ENCODE assay signal across 14 mouse cellular contexts in genomic region chr3:127745911-127746640, GRCm38 (mm10). TPM values are rescaled to one million over a fixed set of nuclear protein-coding genes. Genes with fewer than 3 reads are reported as not detected.
A peak's percentile ranks its signal among the peaks of the same experiment; 100 is the strongest.
DNase-seq lines count a peak whose midpoint lies in the region; ATAC-seq lines count a peak whose summit lies in the region.
"Had no signal": no experiment of that assay in that cellular context is flagged by ENCODE, and none has a peak within 500 bp of the region (broad histone marks: within the 10 kb centered on the region; RNA-seq: fewer than 3 reads in every experiment).

No protein-coding gene starts in this region.

- WGBS in embryonic facial prominence, embryonic 14.5 days = 12% methylated on average over 16 of the region's 16 CpGs
- 10% methylated on average over 16 of the region's 16 CpGs for WGBS in hindbrain, embryonic 13.5 days
- WGBS in neural tube, embryonic 11.5 days = 11% methylated on average over 16 of the region's 16 CpGs

- no peak overlapping the region for H3K9ac ChIP-seq in embryonic facial prominence, embryonic 14.5 days (ENCODE audit: low read depth, low read length)
- H3K9ac ChIP-seq in hindbrain, embryonic 13.5 days = no peak overlapping the region
- H3K9ac ChIP-seq in neural tube, embryonic 11.5 days (ENCODE audit: low read length) = no peak overlapping the region
- H3K9ac ChIP-seq: liver, embryonic 14.5 days had no signal

- H3K9me3 ChIP-seq in embryonic facial prominence, embryonic 14.5 days (ENCODE audit: control insufficient read depth, low read length) = peaks cover 7% of the 10 kb centered on the region; the same call in 1 of the 2 replicates
- no peaks in the 10 kb centered on the region for H3K9me3 ChIP-seq in hindbrain, embryonic 13.5 days
- H3K9me3 ChIP-seq in neural tube, embryonic 11.5 days (ENCODE audit: control insufficient read depth, low read length) = no peaks in the 10 kb centered on the region

- no peak overlapping the region for H3K27ac ChIP-seq in embryonic facial prominence, embryonic 14.5 days (replicated peaks; ENCODE audit: low read depth, low read length)
- H3K27ac ChIP-seq in hindbrain, embryonic 13.5 days = 0 out of 2 replicates have a peak overlapping the region, but pooled peaks have one; percentile 2
- peak overlapping the region; percentile 49; the same call in 1 of the 2 replicates for H3K27ac ChIP-seq in neural tube, embryonic 11.5 days (ENCODE audit: low read depth, low read length)
- H3K27ac ChIP-seq: heart, embryonic 10.5 days; liver, embryonic 14.5 days had no signal

- H3K27me3 ChIP-seq in embryonic facial prominence, embryonic 14.5 days (replicated peaks; ENCODE audit: control insufficient read depth, insufficient read depth, low read length) = peaks cover 39% of the 10 kb centered on the region
- H3K27me3 ChIP-seq in hindbrain, embryonic 13.5 days = peaks cover 17% of the 10 kb centered on the region
- H3K27me3 ChIP-seq in neural tube, embryonic 11.5 days (ENCODE audit: control insufficient read depth, insufficient read depth, low read length) = peaks cover 10% of the 10 kb centered on the region

- H3K4me3 ChIP-seq in embryonic facial prominence, embryonic 14.5 days (ENCODE audit: low read depth, low read length) = no peak overlapping the region
- H3K4me3 ChIP-seq in hindbrain, embryonic 13.5 days = no peak overlapping the region
- no peak overlapping the region for H3K4me3 ChIP-seq in neural tube, embryonic 11.5 days (ENCODE audit: low read depth, low read length)
- H3K4me3 ChIP-seq: heart, embryonic 10.5 days; myocyte had no signal

- peak; percentile 53 for DNase-seq in embryo, embryonic 11 days
- DNase-seq in embryonic facial prominence, embryonic 14.5 days (ENCODE audit: low spot score) = no peak
- DNase-seq in neural tube, embryonic 11.5 days (ENCODE audit: low spot score) = peak; percentile 35
- DNase-seq in thymus, postnatal 10 days (ENCODE audit: low spot score in 2 of 2) = no peak
- no peak for DNase-seq in layer of hippocampus, adult 11-12 months (ENCODE audit: low spot score)
- no peak for DNase-seq in frontal cortex, postnatal 36 days (ENCODE audit: low spot score in 2 of 2)
- DNase-seq: kidney, postnatal 14 days; right cerebral cortex, postnatal 14 days; thymus, postnatal 4 days had no signal

- ATAC-seq in embryonic facial prominence, embryonic 14.5 days (ENCODE audit: low read depth) = peak; percentile 30
- 0 out of 2 replicates have a peak, but pooled peaks have one; percentile 25 for ATAC-seq in hindbrain, embryonic 13.5 days (ENCODE audit: low FRiP score)
- ATAC-seq in neural tube, embryonic 11.5 days (ENCODE audit: insufficient read depth, low FRiP score, low TSS enrichment) = peak; percentile 30
- ATAC-seq: inflammation-experienced regulatory T-cells, adult 6 months had no signal

- no peak overlapping the region for H3K4me2 ChIP-seq in embryonic facial prominence, embryonic 14.5 days (ENCODE audit: low read depth, low read length)
- H3K4me2 ChIP-seq in hindbrain, embryonic 13.5 days = no peak overlapping the region
- H3K4me2 ChIP-seq in neural tube, embryonic 11.5 days (ENCODE audit: low read depth) = no peak overlapping the region

- H3K36me3 ChIP-seq in embryonic facial prominence, embryonic 14.5 days (ENCODE audit: control insufficient read depth, insufficient read depth, low read length) = no peaks in the 10 kb centered on the region
- H3K36me3 ChIP-seq in hindbrain, embryonic 13.5 days = no peaks in the 10 kb centered on the region
- no peaks in the 10 kb centered on the region for H3K36me3 ChIP-seq in neural tube, embryonic 11.5 days (ENCODE audit: control insufficient read depth, insufficient read depth, low read length)
- H3K36me3 ChIP-seq: heart, embryonic 10.5 days had no signal

- peaks cover 11% of the 10 kb centered on the region for H3K4me1 ChIP-seq in embryonic facial prominence, embryonic 14.5 days (ENCODE audit: control insufficient read depth, insufficient read depth, low read length)
- H3K4me1 ChIP-seq in hindbrain, embryonic 13.5 days (replicated peaks) = peaks cover 43% of the 10 kb centered on the region
- peaks cover 22% of the 10 kb centered on the region for H3K4me1 ChIP-seq in neural tube, embryonic 11.5 days (ENCODE audit: control insufficient read depth, insufficient read depth, low read length)

RNA-seq across cellular contexts. Expression of gene Alpk1, which starts 34.3 kb away (rescaled TPM):
- polyA plus RNA-seq in embryonic facial prominence, embryonic 14.5 days (2014; fragmentation: Nextera tagmentation; extraction: Ambion mirVana) = 1.2 and 1.3 TPM in 2 replicates
- 0.79 and 1.3 TPM in 2 replicates for polyA plus RNA-seq in hindbrain, embryonic 13.5 days (2015; fragmentation: Nextera tagmentation; extraction: Ambion mirVana)
- 0.64 and 0.74 TPM in 2 replicates for polyA plus RNA-seq in neural tube, embryonic 11.5 days (2014; fragmentation: Nextera tagmentation; extraction: Ambion mirVana)

RNA-seq across cellular contexts. Expression of gene Tifa, which starts 43.5 kb away (rescaled TPM):
- polyA plus RNA-seq in embryonic facial prominence, embryonic 14.5 days (2014; fragmentation: Nextera tagmentation; extraction: Ambion mirVana) = 4.2 and 5.6 TPM in 2 replicates
- polyA plus RNA-seq in hindbrain, embryonic 13.5 days (2015; fragmentation: Nextera tagmentation; extraction: Ambion mirVana) = 3.5 and 4.7 TPM in 2 replicates
- polyA plus RNA-seq in neural tube, embryonic 11.5 days (2014; fragmentation: Nextera tagmentation; extraction: Ambion mirVana) = 2.4 TPM in 2 replicates

Comparison
In these comparisons a context has a peak if more than half of its experiments do, and no peak if none do; other contexts are left out.
1. DNase-seq: peak in embryo, embryonic 11 days (single experiment) and neural tube, embryonic 11.5 days (single experiment); none in embryonic facial prominence, embryonic 14.5 days (single experiment), thymus, postnatal 10 days (0 of 2), layer of hippocampus, adult 11-12 months (single experiment) and frontal cortex, postnatal 36 days (0 of 2).
2. Peak in every context shown above with its lines, with median percentiles within 50 percentile points of each other: ATAC-seq.